Mouse (Mus musculus) T-helper 1 cell (primary cell): ENCODE results near the gene Tbc1d17.

Experiments
- in situ Hi-C: fragments of 300-600 bp; cut with MboI, MseI; formaldehyde crosslinking; loops from one replicate; pipeline ENCODE4 v1.15.1; 2025; ENCODE audit warnings: high pct_unique_total_duplicates

Tbc1d17 gene

GRCm38 (mm10) chr7:44869697-44870528 is 21.0 kb upstream of the Tbc1d17 start, which contains the start of gene Ptov1:
Gene Ptov1 (minus strand): TSS chr7:44869788.
- in situ Hi-C loops = no loop called here

DNA sequence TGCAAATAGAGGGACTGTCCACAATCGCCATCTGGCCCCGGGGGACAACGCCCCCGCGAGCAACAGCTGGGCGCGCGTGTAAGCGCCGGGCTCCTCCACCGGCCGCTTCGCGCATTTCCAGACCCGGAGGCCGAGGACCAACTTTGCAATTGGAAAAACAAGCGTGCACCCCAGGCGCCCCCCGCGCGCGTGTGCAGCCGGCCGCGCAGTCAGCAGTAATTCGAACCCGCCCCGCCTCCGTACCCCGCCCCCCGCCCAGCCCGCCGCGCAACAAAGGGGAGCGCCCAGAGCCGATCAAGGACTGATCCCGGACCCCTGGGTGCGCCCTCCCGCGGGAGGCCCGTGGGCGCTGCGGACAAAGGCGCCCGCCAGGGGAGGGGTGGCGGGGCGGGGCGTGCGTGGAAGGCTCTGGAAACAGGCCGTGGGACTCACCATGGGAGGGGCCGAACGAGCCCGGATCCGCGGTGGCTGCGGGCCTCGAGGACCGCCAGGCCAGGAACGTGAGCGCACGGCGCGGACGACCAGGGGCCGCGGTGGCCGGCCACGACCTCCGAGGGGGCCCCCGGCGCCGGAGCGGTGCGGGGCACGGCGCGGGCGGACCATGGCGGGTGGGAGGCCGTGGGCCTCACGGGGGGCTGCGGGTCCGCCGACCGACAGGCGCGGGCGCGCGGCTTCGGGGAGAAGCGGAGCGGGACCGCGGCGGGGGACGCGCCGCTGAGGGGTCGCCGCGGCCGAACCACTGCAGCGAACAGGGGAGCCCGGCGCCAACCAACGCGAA is 20.2 kb upstream of the Tbc1d17 start:
- in situ Hi-C loops = no loop called here

DNA sequence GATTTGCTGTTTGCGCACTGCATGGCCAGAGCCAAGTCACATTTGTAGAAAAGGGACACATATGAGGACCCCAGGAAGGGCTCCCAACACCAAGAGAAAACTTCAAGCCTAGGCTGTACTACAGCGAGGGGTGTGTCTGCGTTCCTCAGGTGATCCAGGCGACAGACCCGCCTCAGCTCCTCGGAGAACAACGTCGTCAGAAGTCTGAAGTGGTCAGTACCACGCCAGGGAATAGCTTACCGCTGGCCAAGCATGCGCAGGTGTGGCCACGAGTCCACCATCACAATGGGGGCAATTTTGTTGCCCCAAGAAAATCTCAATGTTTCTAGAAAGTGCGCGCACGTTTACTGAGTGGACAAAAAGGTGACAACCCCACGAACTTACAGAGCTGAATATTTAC is 19.6 kb upstream of the Tbc1d17 start:
- in situ Hi-C loops = no loop called here

- in situ Hi-C loops = no loop called here
Observed at GRCm38 (mm10) chr7:44867802-44868201, 18.9 kb upstream of the Tbc1d17 start.

DNA sequence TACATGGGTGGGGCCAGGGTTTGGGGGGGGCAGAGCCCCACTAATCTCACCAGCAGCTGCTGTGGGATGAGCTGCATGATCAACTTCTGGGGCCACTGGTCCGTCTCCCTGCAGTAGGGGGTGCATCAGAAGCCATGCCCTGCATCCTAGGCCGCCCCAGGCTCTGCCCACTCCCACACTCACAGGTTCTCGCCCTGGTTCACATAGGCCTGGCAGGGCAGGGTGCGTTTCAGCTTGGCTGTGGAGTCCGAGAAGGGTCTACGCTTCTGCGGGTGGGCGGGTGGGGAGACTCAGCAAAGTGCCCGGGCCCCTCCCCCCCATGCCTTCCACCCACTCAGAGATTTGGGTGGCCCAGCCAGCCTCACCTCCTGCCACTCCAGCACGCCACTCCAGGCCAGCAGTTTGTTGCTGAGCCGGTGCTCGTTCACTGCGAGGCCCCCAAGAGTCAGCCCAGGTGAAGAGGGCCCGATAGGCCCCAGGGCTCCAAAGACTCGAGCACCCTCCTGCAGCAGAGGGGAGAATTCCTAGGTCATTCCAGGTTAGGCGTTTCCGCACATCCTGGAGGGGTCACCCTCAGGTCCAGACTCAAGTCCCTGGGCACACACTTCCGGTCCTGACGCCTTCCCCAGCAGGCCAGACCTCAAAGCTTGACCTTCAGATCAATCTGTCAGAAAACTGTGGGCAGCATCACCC is 18.3 kb upstream of the Tbc1d17 start:
- in situ Hi-C loops = no loop called here

DNA sequence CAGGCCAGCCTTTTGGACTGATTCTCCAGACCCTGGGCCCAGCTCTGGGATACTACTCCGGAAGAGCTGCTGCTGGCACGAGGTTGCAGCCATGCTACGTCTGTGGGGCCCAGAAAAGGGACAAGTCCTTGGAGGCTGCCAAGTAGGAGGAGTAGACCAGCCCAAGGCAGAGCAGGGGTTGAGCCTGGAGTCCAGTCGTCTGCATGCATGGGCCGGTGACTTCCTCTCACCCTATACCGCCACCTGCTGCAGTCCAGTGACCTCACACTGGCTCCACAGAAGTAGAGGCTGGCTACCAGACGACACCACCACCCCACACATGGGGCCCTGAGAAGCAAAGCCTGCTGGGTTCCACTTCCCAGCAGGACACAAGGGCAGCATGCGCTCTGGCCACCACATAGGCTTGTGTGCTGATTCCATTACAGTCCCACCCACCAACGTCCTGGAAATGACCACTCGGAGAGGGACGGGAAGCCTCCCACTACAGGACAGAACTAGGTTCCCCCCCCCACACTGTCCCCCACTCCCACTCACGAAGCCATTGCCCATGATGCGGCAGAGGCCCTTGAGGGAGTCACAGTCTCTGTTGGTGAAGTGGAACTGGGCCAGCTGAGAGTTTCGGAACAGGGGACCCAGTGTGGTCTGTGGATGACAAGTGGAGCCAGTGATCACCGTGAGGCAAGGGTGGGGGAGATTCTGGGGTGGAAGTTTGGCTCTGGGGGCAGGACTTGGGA is 17.6 kb upstream of the Tbc1d17 start:
- in situ Hi-C loops = no loop called here

DNA sequence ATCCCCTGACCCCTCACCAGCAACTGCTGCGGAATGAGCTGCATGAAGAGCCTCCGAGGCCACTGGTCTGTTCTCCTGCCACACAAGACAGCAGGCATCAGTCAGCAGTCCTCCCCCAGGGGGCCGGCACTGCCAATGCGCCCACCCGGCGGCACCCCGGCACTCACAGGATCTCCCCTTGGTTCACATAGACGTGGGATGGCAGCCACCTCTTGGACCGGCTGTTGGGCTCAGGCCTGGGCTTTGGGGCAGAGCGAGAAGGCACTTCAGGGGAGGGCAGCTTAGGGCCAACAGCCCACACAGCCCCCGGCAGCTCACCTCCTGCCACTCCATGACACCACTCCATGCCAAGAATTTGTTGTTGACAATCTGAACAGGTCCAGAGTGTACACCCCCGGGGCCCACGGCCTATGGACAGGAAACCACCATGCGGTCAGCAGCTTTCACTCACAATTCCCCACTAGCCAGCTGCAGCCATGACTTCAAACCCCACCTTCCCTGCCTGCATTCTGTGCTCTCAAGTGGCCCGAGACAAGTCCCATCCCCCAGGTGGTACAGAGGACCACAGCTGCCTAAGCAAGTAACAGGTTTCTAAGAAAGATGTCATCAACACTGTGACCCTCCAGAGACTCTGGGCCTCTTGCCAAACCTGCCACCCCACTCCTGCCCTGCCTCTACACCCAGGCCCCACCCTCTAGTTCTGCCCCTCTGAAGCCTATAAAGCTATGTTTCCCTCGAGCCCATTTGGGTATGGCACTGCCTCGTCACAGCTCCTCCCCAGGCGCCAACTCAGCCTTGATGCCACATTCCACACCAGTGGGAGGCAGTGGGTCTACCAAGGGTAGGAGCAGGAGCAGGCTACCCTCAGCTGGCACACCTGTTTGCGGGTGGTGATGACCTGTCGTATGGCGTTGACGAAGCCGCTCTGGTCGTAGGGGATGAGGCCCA is 16.0 kb upstream of the Tbc1d17 start:
- in situ Hi-C loops = no loop called here

GRCm38 (mm10) chr7:44863982-44864494 is 15.2 kb upstream of the Tbc1d17 start:
- in situ Hi-C loops = no loop called here

DNA sequence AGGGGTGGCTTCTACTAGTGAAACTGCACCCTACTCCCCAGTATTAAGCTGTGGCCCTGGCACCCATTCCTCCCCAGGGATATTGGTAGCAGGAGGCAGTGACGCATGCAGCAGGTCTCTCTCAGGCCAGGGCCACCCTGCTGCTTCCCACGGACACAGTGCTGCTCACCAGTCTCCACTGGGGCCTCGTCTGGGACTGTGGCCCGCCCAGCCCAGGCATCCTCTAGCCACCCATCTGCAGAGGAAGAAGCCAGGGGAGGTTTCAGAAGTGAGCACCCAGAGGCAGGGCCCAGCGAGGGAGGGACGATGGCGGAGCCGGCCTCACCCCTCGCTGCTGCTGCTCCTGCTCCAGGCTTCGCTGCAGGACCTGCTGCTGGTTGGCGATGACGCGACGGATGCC is 14.3 kb upstream of the Tbc1d17 start:
- in situ Hi-C loops = no loop called here

GRCm38 (mm10) chr7:44862434-44862833 is 13.6 kb upstream of the Tbc1d17 start:
- in situ Hi-C loops = no loop called here

DNA sequence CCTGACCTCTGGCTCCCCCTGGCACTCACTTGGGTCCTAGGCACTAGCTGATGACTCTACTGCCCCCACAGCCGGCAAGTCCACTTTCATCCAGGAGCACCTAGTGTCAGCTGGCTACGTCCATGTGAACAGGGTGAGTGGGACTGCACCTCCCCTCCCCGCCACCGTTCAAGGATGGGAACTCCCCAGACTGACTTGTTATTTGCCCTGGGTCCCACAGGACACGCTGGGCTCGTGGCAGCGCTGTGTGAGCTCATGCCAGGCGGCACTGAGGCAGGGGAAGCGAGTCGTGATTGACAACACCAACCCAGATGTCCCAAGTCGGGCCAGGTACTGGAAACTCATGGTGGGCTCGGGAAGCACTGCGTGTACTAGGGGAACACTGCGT is 12.5 kb upstream of the Tbc1d17 start:
- in situ Hi-C loops = no loop called here

GRCm38 (mm10) chr7:44860576-44861428 is 11.9 kb upstream of the Tbc1d17 start:
- in situ Hi-C loops = no loop called here

- in situ Hi-C loops = no loop called here
Observed at GRCm38 (mm10) chr7:44859896-44860295, 11.0 kb upstream of the Tbc1d17 start.

GRCm38 (mm10) chr7:44857905-44858304 is 9.0 kb upstream of the Tbc1d17 start:
- in situ Hi-C loops = no loop called here

DNA sequence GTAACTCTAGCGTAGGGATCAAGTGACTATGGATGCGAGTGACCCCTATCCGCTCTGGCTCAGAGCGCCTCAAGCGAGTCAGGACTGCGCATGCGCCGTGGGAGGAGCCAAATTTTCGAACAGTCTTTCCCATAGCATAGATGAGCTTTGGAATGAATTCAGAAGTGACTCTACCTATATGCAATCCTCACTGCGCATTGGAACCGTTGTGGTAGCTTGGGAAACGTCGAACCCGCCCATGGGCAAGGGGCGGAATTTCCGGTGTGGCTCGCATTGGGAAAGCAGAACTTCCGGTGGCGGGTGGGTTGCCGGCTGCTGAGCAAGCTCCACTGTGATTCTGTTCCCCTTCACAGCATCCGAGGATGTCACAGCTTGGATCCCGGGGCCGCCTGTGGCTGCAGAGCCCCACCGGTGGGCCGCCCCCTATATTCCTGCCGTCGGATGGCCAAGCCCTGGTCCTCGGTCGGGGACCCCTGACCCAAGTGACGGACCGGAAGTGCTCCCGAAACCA is 8.2 kb upstream of the Tbc1d17 start, which contains the start of gene Pnkp:
Gene Pnkp, plus strand, starts transcription at position 98 of the 511 bp plus-strand sequence.
- in situ Hi-C loops = no loop called here

- in situ Hi-C loops = no loop called here
Observed at GRCm38 (mm10) chr7:44856265-44856916, 7.5 kb upstream of the Tbc1d17 start.

GRCm38 (mm10) chr7:44855036-44855435 is 6.2 kb upstream of the Tbc1d17 start:
- in situ Hi-C loops = no loop called here

DNA sequence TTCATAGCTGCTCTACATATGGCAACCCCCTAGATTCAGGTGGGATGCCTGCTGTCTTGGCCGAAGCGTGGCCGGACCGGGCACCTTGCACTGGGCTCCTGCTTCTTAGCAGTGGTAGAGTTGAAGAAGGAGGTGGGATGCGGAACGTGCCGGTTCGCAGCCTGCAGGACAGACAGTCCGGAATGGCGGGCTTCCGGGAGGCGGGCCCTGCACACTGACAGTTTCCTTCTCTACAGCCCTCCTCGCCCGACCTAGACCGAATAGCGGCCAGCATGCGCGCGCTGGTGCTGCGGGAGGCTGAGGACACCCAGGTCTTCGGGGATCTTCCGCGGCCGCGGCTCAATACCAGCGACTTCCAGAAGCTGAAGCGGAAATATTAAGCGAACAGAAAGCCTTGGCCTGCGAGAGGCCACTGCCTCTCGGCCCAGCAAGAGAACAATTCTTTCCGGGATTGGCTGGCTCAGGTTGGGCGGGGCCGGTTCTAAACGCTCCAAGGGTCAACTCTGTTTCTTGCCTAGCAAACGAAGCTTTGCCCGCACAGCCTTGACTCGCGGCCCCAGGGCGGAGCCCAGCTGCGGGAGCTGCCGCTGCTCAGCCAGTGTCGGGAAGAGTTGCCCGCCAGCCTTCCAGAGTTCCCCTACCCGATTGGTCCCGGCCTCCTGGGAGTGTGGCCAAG is 5.6 kb upstream of the Tbc1d17 start:
- in situ Hi-C loops = no loop called here
